In the genomic region with DNA sequence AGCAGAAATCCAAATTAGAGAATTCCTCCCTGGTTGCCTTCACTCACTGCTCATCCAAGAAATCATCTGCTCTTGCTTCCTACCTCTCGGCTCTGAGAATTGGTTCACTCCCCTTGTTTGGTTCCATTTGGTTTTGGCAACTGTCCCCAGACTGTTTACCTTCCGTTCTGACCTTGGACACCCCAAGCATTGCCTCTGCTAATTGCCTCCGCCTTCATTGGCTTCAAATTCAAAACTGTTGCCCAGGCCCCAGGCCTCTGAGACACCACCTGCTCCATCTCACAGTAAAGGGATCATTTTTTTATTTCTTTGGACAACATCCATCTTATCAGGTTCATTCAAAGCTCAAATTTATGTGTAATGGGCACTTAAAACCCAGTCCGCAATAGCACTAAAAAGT, we compare ENCODE assay signal across 15 mouse cellular contexts.
DNase-seq lines count a peak whose midpoint lies in the region; ATAC-seq and TF ChIP-seq lines count a peak whose summit lies in the region.
"Had no signal": no experiment of that assay in that cellular context is flagged by ENCODE, and none has a peak within 500 bp of the region (broad histone marks: within the 10 kb centered on the region; RNA-seq: fewer than 3 reads in every experiment).

No protein-coding gene starts in this region.

- H3K27ac ChIP-seq in forebrain, embryonic 13.5 days, result no peak overlapping the region
- no peak overlapping the region for H3K27ac ChIP-seq in forebrain, embryonic 11.5 days (ENCODE audit: low read depth, low read length)
- no peak overlapping the region for H3K27ac ChIP-seq in liver, postnatal 0 days (ENCODE audit: low read depth)
- H3K27ac ChIP-seq in liver, embryonic 11.5 days (ENCODE audit: low read depth, low read length), result no peak overlapping the region
- H3K27ac ChIP-seq: embryonic facial prominence, embryonic 13.5 days; hindbrain, embryonic 13.5 days; liver, embryonic 14.5 days had no signal

- no peak for DNase-seq in forebrain, embryonic 11.5 days (ENCODE audit: low spot score)
- DNase-seq in liver, postnatal 0 days, result peak; percentile 22
- no peak for DNase-seq in liver, embryonic 11.5 days (ENCODE audit: low spot score)
- peak; percentile 85 for DNase-seq in brain, embryonic 14.5 days (ENCODE audit: low read depth)
- peak; percentile 26 to 35 for DNase-seq in cerebellum, postnatal 25 days
- DNase-seq in urinary bladder, adult 2 months (ENCODE audit: low spot score), result no peak
- DNase-seq: heart, adult 11 months; right cerebral cortex, adult 18-20 months had no signal

- no peak for TF ChIP-seq CTCF in liver, postnatal 0 days (IDR thresholded peaks at IDR 0.05; ENCODE audit: low read depth)
- TF ChIP-seq CTCF in brain, embryonic 14.5 days (IDR thresholded peaks at IDR 0.05; ENCODE audit: borderline replicate concordance, extremely low read depth, insufficient read depth, insufficient read length), result no peak

- no peaks in the 10 kb centered on the region for H3K9me3 ChIP-seq in forebrain, embryonic 13.5 days (replicated peaks)
- H3K9me3 ChIP-seq in forebrain, embryonic 11.5 days (ENCODE audit: control insufficient read depth, low read length), result no peaks in the 10 kb centered on the region
- no peaks in the 10 kb centered on the region for H3K9me3 ChIP-seq in liver, postnatal 0 days (ENCODE audit: low read length)
- no peaks in the 10 kb centered on the region for H3K9me3 ChIP-seq in liver, embryonic 11.5 days (ENCODE audit: control insufficient read depth, low read length)
- H3K9me3 ChIP-seq: embryonic facial prominence, embryonic 13.5 days; hindbrain, embryonic 13.5 days had no signal

- H3K27me3 ChIP-seq in forebrain, embryonic 13.5 days, result no peaks in the 10 kb centered on the region
- no peaks in the 10 kb centered on the region for H3K27me3 ChIP-seq in forebrain, embryonic 11.5 days (ENCODE audit: control insufficient read depth, insufficient read depth, low read length)
- H3K27me3 ChIP-seq in liver, postnatal 0 days (ENCODE audit: insufficient read depth, low read length), result no peaks in the 10 kb centered on the region
- no peaks in the 10 kb centered on the region for H3K27me3 ChIP-seq in liver, embryonic 11.5 days (replicated peaks; ENCODE audit: control insufficient read depth, insufficient read depth, low read length)
- H3K27me3 ChIP-seq: embryonic facial prominence, embryonic 13.5 days; hindbrain, embryonic 13.5 days; megakaryocyte, embryonic 14.5 days had no signal

- H3K4me2 ChIP-seq in forebrain, embryonic 13.5 days, result no peak overlapping the region
- no peak overlapping the region for H3K4me2 ChIP-seq in forebrain, embryonic 11.5 days (ENCODE audit: low read depth, low read length, severe bottlenecking)
- H3K4me2 ChIP-seq in liver, postnatal 0 days (ENCODE audit: low read depth, low read length), result no peak overlapping the region
- H3K4me2 ChIP-seq in liver, embryonic 11.5 days, result no peak overlapping the region
- H3K4me2 ChIP-seq: embryonic facial prominence, embryonic 13.5 days; hindbrain, embryonic 13.5 days had no signal

- 0 out of 2 replicates have a peak, but pooled peaks cover 5% of the 10 kb centered on the region for H3K4me1 ChIP-seq in forebrain, embryonic 13.5 days
- no peaks in the 10 kb centered on the region for H3K4me1 ChIP-seq in forebrain, embryonic 11.5 days (replicated peaks; ENCODE audit: control insufficient read depth, insufficient read depth, low read length)
- no peaks in the 10 kb centered on the region for H3K4me1 ChIP-seq in liver, postnatal 0 days (ENCODE audit: insufficient read depth)
- H3K4me1 ChIP-seq in liver, embryonic 11.5 days (replicated peaks; ENCODE audit: control insufficient read depth, insufficient read depth, low read length), result no peaks in the 10 kb centered on the region
- H3K4me1 ChIP-seq: megakaryocyte, embryonic 14.5 days had no signal

- TF ChIP-seq EP300 in liver, postnatal 0 days (IDR thresholded peaks at IDR 0.05; ENCODE audit: low read depth), result no peak

- no peak for TF ChIP-seq POLR2A in brain, embryonic 14.5 days (IDR thresholded peaks at IDR 0.05; ENCODE audit: borderline replicate concordance, extremely low read depth, insufficient read depth, insufficient read length, poor library complexity, severe bottlenecking)

- WGBS in forebrain, embryonic 13.5 days, result 62% methylated on average over 4 of the region's 4 CpGs
- WGBS in forebrain, embryonic 11.5 days, result 91% methylated on average over 4 of the region's 4 CpGs
- 56% methylated on average over 4 of the region's 4 CpGs for WGBS in liver, postnatal 0 days (ENCODE audit: insufficient replicate concordance)
- 76% methylated on average over 4 of the region's 4 CpGs for WGBS in liver, embryonic 11.5 days

- peak; percentile 57; the same call in 1 of the 2 replicates for ATAC-seq in forebrain, embryonic 13.5 days
- no peak for ATAC-seq in forebrain, embryonic 11.5 days (replicated peaks; ENCODE audit: low FRiP score)
- no peak for ATAC-seq in liver, postnatal 0 days
- ATAC-seq in liver, embryonic 11.5 days (replicated peaks; ENCODE audit: low FRiP score), result no peak
- ATAC-seq: activated CD4-positive, CD25-positive, alpha-beta regulatory T cell, adult 4 months; intestine, embryonic 16.5 days had no signal

- no peak overlapping the region for H3K9ac ChIP-seq in forebrain, embryonic 13.5 days
- H3K9ac ChIP-seq in forebrain, embryonic 11.5 days (ENCODE audit: low read length), result no peak overlapping the region
- H3K9ac ChIP-seq in liver, postnatal 0 days (replicated peaks), result no peak overlapping the region
- H3K9ac ChIP-seq in liver, embryonic 11.5 days (ENCODE audit: low read depth, low read length), result no peak overlapping the region
- H3K9ac ChIP-seq: embryonic facial prominence, embryonic 13.5 days; hindbrain, embryonic 13.5 days; liver, embryonic 14.5 days had no signal

- no peak overlapping the region for H3K4me3 ChIP-seq in forebrain, embryonic 13.5 days
- H3K4me3 ChIP-seq in forebrain, embryonic 11.5 days (ENCODE audit: low read depth, low read length), result no peak overlapping the region
- H3K4me3 ChIP-seq in liver, postnatal 0 days (ENCODE audit: low read depth, low read length), result no peak overlapping the region
- H3K4me3 ChIP-seq in liver, embryonic 11.5 days (ENCODE audit: low read depth, low read length), result no peak overlapping the region
- H3K4me3 ChIP-seq: embryonic facial prominence, embryonic 13.5 days; hindbrain, embryonic 13.5 days; megakaryocyte, embryonic 14.5 days had no signal

- no peaks in the 10 kb centered on the region for H3K36me3 ChIP-seq in forebrain, embryonic 13.5 days (ENCODE audit: poor library complexity, severe bottlenecking)
- H3K36me3 ChIP-seq in forebrain, embryonic 11.5 days (ENCODE audit: control insufficient read depth, insufficient read depth, low read length), result no peaks in the 10 kb centered on the region
- H3K36me3 ChIP-seq in liver, postnatal 0 days (replicated peaks; ENCODE audit: insufficient read depth, low read length), result no peaks in the 10 kb centered on the region
- no peaks in the 10 kb centered on the region for H3K36me3 ChIP-seq in liver, embryonic 11.5 days (ENCODE audit: control insufficient read depth, insufficient read depth, low read length)
- H3K36me3 ChIP-seq: embryonic facial prominence, embryonic 13.5 days; hindbrain, embryonic 13.5 days had no signal

Comparison
In these comparisons a context has a peak if more than half of its experiments do, and no peak if none do; other contexts are left out.
1. DNase-seq: peak in liver, postnatal 0 days (single experiment), brain, embryonic 14.5 days (single experiment) and cerebellum, postnatal 25 days (2 of 2); none in forebrain, embryonic 11.5 days (single experiment), liver, embryonic 11.5 days (single experiment) and urinary bladder, adult 2 months (single experiment).